Mouse (Mus musculus) splenic B cell, adult 2 months (primary cell): Measurements from ENCODE around the gene Coq8a.

Source experiments
- DNase-seq: peaks from one replicate; pipeline ENCODE4 v3.0.0-alpha.2; 2011; ENCODE audit warnings: low read depth, low spot score
- H3K27me3 ChIP-seq: 2 replicates; pipeline ENCODE4 v1.6.1; 2012; ENCODE audit warnings: mild to moderate bottlenecking, low read length, moderate library complexity, mixed read lengths; ENCODE audit not compliant: control insufficient read depth, poor library complexity, insufficient read depth, severe bottlenecking
- H3K36me3 ChIP-seq: 2 replicates; pipeline ENCODE4 v1.6.1; 2012; ENCODE audit warnings: mild to moderate bottlenecking, low read length, moderate library complexity, mixed read lengths; ENCODE audit not compliant: control insufficient read depth, poor library complexity, insufficient read depth, severe bottlenecking

The Coq8a gene

DNA sequence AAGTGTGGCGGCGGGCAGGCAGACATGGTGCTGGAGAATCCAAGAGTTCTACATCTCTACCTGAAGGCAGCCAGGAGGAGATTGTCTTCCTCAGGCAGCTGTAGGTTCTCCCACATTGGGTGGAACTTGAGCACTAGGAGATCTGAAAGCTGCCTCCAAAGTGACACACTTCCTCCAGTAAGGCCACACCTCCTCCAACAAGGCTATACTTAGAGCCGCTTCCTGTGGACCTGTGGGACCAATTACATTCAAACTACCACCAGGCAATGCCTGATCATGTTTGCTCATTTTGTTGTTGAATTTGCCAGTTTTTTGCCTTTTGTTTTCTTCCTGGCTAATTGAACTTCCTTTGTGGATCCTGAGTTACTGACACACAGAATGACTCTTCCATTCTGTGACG lies 51.4 kb downstream of the Coq8a start:
- H3K36me3 ChIP-seq = no peaks in the 10 kb centered on the region
- H3K27me3 ChIP-seq = no peaks in the 10 kb centered on the region
- peak; percentile 69 for DNase-seq

DNA sequence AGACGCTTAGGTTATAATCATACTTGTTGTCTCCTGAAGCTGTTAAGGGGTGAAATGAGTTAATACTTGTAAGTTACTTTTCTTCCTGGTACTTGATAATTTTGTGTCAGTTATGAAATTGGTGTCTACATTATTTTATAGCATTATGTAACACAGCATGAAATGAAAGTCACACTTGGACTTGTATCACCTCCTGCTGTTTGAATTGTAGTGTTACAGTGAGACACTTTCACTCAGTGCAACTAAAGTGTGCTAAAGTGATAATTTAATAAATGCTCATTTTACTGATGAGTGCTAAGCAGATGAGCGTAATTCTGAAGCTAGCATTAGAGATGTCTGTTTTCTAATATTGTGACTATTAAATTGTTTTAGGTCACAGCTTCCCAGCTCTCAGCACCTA lies 58.4 kb downstream of the Coq8a start:
- Histone ChIP-seq H3K27me3 (no peaks in the 10 kb centered on the region), H3K36me3 (no peaks in the 10 kb centered on the region)

DNA sequence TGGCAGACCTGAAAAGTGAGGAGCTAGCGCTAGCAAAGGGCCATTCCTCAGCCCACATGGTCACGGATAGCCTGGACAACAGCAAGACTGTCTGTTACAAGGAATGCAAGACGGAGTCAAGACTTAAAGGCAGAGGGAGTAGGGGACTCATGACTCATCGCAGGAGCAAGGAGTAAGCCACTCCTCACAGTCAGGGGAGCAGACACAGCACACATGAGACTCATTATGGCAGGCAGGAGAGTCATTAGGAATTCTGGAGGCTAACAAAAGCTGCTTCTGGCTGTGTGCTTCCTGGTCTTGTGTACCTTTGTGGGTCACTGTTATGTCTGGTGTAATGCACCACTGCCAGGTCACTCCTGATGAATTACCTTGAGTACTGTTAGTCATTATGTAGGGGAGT lies 60.2 kb downstream of the Coq8a start:
- DNase-seq = no peak
- Histone ChIP-seq H3K27me3 (no peaks in the 10 kb centered on the region), H3K36me3 (no peaks in the 10 kb centered on the region)

More for the DNA sequence above, 58.4 kb downstream of the Coq8a start:
- DNase-seq = no peak

DNA sequence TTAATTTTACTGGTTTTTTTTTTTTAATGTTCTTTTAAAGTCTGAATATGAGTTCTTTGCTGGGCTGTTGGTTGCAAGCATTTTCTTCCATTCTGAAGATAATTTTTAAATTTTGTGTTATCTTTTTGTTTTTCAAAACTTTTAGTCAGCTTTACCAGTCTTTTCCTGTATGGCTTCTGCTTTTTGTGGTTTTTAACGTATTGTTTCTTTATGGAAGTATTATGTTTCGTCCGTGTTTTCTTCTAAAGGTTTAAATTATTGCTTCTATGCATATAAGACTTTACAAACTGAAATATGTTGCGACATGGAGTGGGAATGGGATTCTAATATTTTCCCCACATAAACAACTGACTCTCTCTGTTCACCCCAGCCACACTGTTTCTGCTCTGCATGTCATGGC lies 67.2 kb downstream of the Coq8a start:
- no peak for DNase-seq
- no peaks in the 10 kb centered on the region for H3K36me3 ChIP-seq
- no peaks in the 10 kb centered on the region for H3K27me3 ChIP-seq

DNA sequence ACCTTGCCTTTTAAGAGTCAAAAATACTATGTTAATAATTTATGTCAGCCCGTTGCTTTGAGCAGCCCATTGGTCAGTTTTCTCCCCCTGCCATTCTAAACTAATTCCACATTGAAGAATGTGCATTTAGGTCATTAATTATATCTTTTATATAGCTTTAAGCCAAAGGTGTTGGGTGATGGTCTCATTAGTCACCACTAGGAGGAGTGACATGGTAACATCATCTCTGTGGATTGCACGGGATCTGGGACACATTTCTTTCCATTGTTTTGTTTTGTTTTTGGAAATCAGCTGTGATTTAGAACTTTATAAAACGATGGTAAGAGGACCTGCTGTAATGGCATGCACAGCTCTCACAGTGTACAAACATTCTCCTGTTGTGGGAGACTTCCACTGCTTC lies 68.0 kb downstream of the Coq8a start:
- Histone ChIP-seq H3K27me3 (no peaks in the 10 kb centered on the region), H3K36me3 (no peaks in the 10 kb centered on the region)
- no peak for DNase-seq

DNA sequence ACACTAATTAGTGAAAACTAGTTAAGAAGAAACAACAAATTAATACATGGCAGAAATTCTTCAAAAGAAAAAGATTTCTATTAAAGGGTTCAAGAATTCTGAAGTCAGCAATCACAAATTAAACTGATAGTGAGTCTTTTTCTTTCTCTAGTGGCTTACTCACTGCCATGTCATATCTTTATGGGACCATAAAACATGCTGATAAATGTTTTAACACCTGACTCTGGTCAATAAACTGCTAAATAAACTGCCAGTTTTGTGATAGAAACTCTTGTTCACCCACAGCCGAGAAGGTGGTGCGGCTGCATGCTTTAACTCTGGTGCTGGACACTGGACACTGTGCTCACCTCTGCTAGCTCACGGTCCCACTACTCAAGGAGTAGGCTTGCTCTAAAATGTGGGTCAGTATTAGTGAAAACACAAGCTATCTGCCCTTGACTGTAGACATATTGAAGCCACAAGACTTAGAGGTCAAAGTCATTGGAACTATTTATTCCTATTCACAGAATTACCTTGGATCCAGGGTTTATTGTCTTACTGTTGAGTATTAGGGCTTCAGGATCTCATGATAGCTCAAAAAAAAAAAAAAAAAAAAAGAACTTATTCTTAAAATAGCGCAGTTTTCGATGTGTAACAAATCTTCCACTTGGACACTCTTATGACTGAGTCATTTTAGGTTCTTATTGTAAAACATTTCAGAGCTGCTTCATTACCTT lies 71.2 kb downstream of the Coq8a start:
- DNase-seq = no peak
- H3K36me3 ChIP-seq = no peaks in the 10 kb centered on the region
- no peaks in the 10 kb centered on the region for H3K27me3 ChIP-seq

DNA sequence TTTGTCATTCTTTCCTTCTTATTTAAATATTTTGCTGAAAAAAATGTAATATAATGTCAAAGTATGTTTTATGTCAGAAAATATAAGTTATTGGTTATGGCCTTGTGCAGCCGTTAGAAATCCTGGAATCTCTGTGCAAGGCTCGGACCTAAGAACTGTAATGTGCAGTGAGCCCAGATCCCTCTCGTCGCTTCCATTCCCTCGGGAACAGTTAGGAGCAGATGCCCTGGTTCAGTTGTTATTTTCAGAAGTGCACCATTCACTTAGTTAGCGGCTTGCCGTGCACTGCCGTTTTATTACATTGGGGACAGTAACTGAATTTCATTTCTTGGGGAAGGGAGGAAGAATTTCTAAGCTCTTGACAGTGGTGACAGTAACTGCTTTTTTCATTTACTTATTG lies 81.2 kb downstream of the Coq8a start:
- Histone ChIP-seq H3K36me3 (no peaks in the 10 kb centered on the region), H3K27me3 (no peaks in the 10 kb centered on the region)
- no peak for DNase-seq

DNA sequence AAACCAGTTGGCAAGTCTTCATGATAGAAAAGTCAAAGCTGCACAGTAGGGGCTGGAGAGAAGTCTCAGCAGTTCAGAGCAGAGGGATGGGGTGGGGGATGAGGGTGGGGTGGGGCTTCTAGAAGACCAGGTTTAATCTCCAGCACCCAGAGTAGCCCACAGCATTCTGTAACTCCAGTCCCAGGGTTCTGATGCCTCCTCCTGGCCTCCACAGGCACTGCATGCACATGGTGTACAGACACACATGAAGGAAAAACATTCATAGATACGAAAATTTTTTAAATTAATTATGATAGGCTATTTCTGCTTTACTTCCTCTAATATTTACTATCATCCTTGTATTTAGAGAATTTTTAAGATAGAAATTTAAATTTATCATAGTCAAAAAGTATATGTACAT lies 82.9 kb downstream of the Coq8a start:
- H3K27me3 ChIP-seq = no peaks in the 10 kb centered on the region
- peak; percentile 14 for DNase-seq
- H3K36me3 ChIP-seq = no peaks in the 10 kb centered on the region
